Mouse (Mus musculus) R1 (cell line): Measurements from ENCODE around the gene Insig2.

Source experiments
- DNase-seq: peaks from one replicate; pipeline ENCODE4 v3.0.0-alpha.2; 2018; ENCODE audit warnings: low read depth, low spot score

Gene Insig2

GRCm38 (mm10) chr1:121332485-121332884 is at the start of gene Insig2:
Gene Insig2 (minus strand): TSS chr1:121332589.
- no peak for DNase-seq

- DNase-seq: no peak
Measured at GRCm38 (mm10) chr1:121381562-121381961, 49.2 kb upstream of the Insig2 start.

DNA sequence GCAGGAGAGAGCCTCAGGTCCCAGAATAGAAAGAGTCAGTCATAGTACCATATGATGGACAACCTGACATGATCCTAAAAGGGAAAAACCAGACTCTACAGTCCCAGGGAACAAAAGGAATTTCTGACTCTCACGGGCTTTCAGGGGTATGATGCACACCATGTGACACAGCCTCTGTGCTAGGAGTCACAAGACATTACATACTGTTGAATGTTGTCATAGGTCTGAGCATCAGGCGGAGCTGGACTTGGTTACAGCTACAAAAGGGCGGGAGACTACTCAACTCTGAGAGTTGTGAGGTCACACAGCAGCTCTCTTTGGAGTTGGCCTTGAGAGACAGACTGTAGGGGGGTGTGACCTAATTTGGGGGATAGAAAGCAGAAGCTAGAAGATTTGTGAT is 47.6 kb upstream of the Insig2 start:
- no peak for DNase-seq

- DNase-seq: no peak
Measured at GRCm38 (mm10) chr1:121377901-121378300, 45.5 kb upstream of the Insig2 start.

- no peak for DNase-seq
Measured at GRCm38 (mm10) chr1:121377410-121377809, 45.0 kb upstream of the Insig2 start.

DNA sequence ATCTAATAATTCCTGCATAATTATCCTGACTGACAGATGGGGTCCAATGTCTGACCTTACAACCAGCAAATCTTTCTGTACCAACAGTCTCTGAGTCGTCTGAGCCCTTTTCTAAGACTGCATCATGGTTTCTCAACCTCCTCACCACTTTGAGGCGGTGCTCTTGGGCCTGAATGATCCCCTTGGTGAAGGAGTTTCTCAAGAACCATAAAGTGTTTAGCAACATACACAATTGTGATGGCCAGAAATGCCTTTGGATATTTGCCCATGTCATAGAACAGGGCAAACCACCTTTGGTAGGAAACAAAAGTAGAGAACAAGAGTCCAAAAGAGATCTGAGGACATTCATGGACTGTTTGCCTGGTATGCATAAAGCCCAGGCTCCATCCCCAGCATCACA is 41.2 kb upstream of the Insig2 start:
- DNase-seq: no peak

- DNase-seq: no peak
Measured at GRCm38 (mm10) chr1:121372656-121373055, 40.3 kb upstream of the Insig2 start.

DNA sequence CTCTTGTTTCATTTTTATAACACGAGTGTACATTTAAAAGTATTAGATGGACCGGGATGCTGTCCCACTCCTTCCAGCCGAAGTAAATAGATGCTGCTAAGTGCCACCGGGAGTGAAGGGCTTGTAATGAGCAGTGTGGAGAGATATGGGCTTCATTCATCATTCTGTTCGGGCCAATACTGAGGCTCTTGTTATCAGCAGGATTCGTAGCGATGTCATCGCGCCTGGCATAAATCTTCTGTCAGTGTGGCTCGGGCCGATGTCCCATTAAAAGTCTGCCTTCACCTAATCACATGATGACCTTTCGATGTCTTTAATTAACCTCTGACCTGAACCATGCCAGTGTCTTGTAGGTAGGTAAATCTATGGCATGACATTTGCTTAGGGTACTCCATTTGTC is 39.1 kb upstream of the Insig2 start:
- DNase-seq: no peak

DNA sequence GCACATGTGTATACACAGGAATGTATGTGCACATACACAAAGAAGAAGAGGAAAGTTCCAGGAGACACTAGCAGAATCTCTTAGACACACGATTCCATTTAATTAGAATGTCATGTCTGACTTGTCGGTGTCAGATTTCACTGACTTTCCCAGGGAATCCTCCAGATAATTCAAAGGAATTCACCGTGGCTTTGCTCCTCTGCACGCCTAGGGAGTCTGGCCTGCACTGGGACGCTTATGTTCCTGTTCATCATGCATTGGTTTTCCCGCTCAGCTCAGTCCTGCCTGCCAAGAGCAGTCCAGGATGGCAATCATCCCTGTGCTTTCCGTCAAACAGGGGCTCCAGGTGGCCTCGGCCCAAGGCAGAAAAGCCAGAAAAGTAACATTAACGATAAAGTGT is 34.9 kb upstream of the Insig2 start:
- DNase-seq: peak; percentile 8

DNA sequence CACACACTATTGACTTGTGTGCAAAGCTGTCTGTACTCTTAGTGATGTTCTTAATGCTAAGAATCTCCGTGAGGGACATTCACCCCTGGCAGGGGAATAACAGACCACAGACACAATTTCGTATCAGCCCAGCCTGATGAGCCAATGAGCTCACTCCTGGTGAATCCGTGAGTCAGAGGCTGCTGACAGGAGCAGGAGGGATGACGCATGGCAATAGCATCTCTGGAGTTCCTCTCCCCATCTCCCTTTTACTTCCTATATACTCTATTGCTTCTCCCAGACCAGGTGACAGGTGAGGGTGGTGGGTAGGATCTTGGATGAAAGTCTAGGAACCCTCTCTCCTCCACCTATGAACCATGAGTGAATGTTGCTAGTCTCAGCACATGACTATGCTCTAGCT is 28.2 kb upstream of the Insig2 start:
- no peak for DNase-seq

DNA sequence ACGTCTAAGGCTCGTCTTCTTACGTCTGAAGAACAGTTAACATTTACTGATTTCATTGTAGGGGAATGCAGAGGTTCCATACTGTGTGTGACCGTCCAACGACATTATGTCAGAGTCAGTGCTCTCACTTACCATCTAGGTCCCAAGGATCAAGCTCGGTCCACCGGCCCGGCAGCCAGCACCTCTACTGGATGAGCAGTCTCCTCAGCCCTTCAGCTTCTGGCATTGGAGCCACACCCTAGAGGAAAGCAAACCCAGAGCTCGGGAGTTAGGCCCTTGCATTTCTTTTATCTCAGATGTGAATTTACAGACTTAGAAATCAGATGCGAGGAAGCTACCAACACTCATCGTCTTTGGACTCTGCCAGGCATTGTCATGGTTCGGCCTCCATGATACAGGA is 27.3 kb upstream of the Insig2 start:
- DNase-seq: no peak

DNA sequence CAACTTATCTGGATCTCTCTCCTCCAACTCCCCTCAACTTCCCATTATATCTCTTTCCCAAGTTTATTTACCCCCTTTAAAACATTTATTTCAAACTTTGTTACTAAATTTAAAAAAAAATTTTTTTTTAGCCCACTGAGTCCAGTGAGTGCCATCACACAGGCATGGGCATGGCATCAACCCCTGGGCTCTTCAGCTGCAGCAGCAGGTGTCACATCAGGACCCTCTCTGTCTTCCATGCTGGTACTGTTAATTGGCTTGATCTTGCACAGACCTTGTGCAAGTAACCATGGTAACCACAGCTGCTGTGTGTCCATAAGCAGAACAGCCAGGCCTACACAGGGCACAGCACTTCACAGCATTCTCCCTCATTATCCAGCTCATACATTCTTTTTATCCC is 21.4 kb upstream of the Insig2 start:
- peak; percentile 32 for DNase-seq

GRCm38 (mm10) chr1:121351037-121351436 is 18.6 kb upstream of the Insig2 start:
- DNase-seq: no peak

DNA sequence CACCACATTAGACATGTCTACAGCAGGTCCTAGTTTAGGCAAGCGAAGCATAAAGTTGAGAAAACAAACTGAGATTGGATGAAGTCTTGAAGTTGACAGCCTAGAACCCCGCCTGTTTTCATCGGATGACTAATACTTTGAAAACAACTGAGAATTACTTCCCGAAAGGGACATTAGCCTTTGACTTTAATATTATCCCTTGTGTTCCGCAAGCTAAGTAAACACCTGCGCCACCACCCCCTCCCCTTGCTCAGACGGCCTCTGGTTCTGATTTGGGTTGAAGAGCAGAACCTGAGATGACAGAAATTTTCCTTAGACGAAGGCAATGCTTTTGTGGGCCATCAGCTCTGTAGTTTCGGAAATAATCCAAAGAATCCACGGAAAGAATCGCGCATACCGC is 18.2 kb upstream of the Insig2 start:
- DNase-seq: no peak

GRCm38 (mm10) chr1:121348875-121349847 is 16.8 kb upstream of the Insig2 start:
- DNase-seq: no peak

GRCm38 (mm10) chr1:121343966-121344365 is 11.6 kb upstream of the Insig2 start:
- no peak for DNase-seq

- DNase-seq: no peak
Measured at GRCm38 (mm10) chr1:121335789-121336188, 3.4 kb upstream of the Insig2 start.

DNA sequence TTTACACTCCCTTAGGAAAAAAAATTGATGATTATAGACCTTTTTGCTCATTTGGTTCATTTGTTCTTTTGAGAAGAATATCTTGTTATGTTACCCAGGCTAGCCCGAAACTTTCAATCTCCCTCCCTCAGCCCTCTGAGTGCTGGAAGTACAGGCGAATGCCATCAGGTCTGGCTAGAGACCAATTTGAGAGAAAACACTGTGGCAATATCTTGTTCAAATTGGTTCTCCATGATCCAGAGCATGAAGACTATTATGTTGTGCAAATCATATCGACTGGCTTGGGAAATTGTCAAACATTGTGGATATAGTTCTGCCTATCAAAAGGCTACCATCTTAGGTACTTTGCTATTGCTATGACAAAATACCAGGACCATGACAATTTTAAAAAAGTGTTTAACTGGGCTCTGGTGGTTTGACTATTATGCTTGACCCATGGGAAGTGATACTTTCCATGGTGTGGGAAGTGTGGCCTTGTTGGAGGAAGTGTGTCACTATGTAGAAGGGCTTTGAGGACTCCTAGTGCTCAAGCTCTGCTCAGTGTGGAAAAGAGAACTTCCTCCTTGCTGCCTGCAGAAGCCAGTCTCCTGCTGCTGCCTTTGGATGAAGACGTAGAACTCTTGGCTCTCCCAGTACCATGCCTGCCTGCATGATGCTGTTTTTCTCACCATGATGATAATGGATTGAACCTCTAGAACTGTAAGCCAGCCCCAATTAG is 1.8 kb upstream of the Insig2 start:
- no peak for DNase-seq

- no peak for DNase-seq
Measured at GRCm38 (mm10) chr1:121330621-121331020, 1.8 kb downstream of the Insig2 start.

DNA sequence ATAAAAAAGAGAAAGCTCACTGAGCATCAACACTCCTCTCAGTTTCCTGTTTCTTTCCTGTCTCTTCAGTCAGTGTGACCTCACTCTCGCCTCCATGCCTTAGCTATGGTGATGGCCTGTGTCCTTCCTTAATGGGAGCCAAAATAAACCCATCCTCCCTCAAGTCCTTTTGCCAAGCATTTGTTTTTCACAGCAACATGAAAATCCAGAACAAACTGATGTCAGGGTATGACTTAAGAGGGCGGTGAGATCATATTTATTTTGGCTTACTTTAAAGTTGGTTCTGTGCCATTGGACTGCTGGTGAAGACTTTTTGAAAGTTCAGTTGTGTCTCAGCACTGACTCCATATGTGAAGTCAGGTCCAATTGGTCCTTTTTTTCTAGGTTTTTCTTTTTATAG is 3.0 kb downstream of the Insig2 start:
- no peak for DNase-seq

GRCm38 (mm10) chr1:121328193-121328555 is 4.2 kb downstream of the Insig2 start:
- no peak for DNase-seq

GRCm38 (mm10) chr1:121327344-121328192 is 4.8 kb downstream of the Insig2 start:
- peak; percentile 93 for DNase-seq
